Mouse (Mus musculus) intestine, postnatal 0 days (tissue): ENCODE results near the gene Kiz. TPM values are rescaled to one million over a fixed set of nuclear protein-coding genes. Genes with fewer than 3 reads are reported as not detected.

Experiments used
- ATAC-seq: fragments of 200-750 bp; cut with Nextera tagmentation; 2 replicates; pipeline ENCODE4 v1.8.0; 2017; ENCODE audit warnings: mild to moderate bottlenecking, moderate TSS enrichment, moderate library complexity
- H3K27ac ChIP-seq: fragments of 300-500 bp; sonication (generic); 2 replicates; pipeline ENCODE4 v1.5.1; 2014; ENCODE audit warnings: mild to moderate bottlenecking, low read depth, low read length, moderate library complexity
- H3K27me3 ChIP-seq: fragments of 300-500 bp; sonication (generic); replicated peaks from 2 replicates; pipeline ENCODE4 v1.6.1; 2014; ENCODE audit warnings: low read length, mixed read lengths; ENCODE audit not compliant: control insufficient read depth, insufficient read depth
- H3K36me3 ChIP-seq: fragments of 300-500 bp; sonication (generic); 2 replicates; pipeline ENCODE4 v1.6.1; 2014; ENCODE audit warnings: mild to moderate bottlenecking, moderate library complexity; ENCODE audit not compliant: control insufficient read depth, insufficient read depth
- H3K4me1 ChIP-seq: fragments of 300-500 bp; sonication (generic); replicated peaks from 2 replicates; pipeline ENCODE4 v1.6.1; 2014; ENCODE audit warnings: antibody characterized with exemption, low read length, mixed read lengths; ENCODE audit not compliant: control insufficient read depth, insufficient read depth
- H3K4me2 ChIP-seq: fragments of 300-500 bp; sonication (generic); replicated peaks from 2 replicates; pipeline ENCODE4 v1.6.1; 2014; ENCODE audit warnings: low read depth, mild to moderate bottlenecking, moderate library complexity
- H3K4me3 ChIP-seq: fragments of 300-500 bp; sonication (generic); 2 replicates; pipeline ENCODE4 v1.5.1; 2014; ENCODE audit warnings: low read depth, low read length
- H3K9ac ChIP-seq: fragments of 300-500 bp; sonication (generic); 2 replicates; pipeline ENCODE4 v1.6.1; 2014; ENCODE audit warnings: mild to moderate bottlenecking, low read depth, low read length
- H3K9me3 ChIP-seq: fragments of 300-500 bp; sonication (generic); 2 replicates; pipeline ENCODE4 v1.6.1; 2016; ENCODE audit warnings: mixed run types; ENCODE audit not compliant: control insufficient read depth
- CTCF ChIP-seq: sonication (generic); IDR thresholded peaks from 2 replicates; pipeline ENCODE4 v1.5.1; 2016; ENCODE audit warnings: low read depth, mild to moderate bottlenecking, control low read depth, antibody characterized with exemption, moderate library complexity
- WGBS: fragments of 180-500 bp; shearing (Covaris S2); extraction: QIAGEN DNeasy Blood & Tissue Kit; methylation state at CpG from one replicate; pipeline ENCODE4 v1.1.7; 2014; 5-methylcytosine and 5-hydroxymethylcytosine counted together
- polyA plus RNA-seq: library from polyadenylated mRNA; unstranded; fragments of >200 nt; fragmentation: Nextera tagmentation; extraction: Ambion mirVana; gene quantifications from 2 replicates; pipeline ENCODE4 v1.2.1, GENCODE M21; 2015

Gene Kiz
- polyA plus RNA-seq, 1 experiment from 2014 or later: 9.3 TPM

- no peak overlapping the region for H3K4me2 ChIP-seq
- H3K36me3 ChIP-seq: 0 out of 2 replicates have a peak, but pooled peaks cover 4% of the 10 kb centered on the region
- no peak for ATAC-seq
- no peak overlapping the region for H3K9ac ChIP-seq
- no peak overlapping the region for H3K27ac ChIP-seq
- no peaks in the 10 kb centered on the region for H3K27me3 ChIP-seq
- 56% methylated on average over 8 of the region's 8 CpGs for WGBS
- H3K4me3 ChIP-seq: no peak overlapping the region
- no peaks in the 10 kb centered on the region for H3K4me1 ChIP-seq
- H3K9me3 ChIP-seq: no peaks in the 10 kb centered on the region
- TF ChIP-seq CTCF: no peak
These were observed 92.6 kb downstream of the Kiz start for GRCm38 (mm10) chr2:146948223-146948776.

GRCm38 (mm10) chr2:146956366-146956765, 100.7 kb downstream of the Kiz start:
- H3K36me3 ChIP-seq: peaks cover 4% of the 10 kb centered on the region; the same call in 1 of the 2 replicates
- no peak for ATAC-seq

GRCm38 (mm10) chr2:146958398-146958911, 102.8 kb downstream of the Kiz start:
- ATAC-seq: no peak
- Histone ChIP-seq H3K9ac (no peak overlapping the region), H3K4me3 (0 out of 2 replicates have a peak overlapping the region, but pooled peaks have one; percentile 14), H3K4me1 (no peaks in the 10 kb centered on the region), H3K36me3 (no peaks in the 10 kb centered on the region; the same call in 1 of the 2 replicates), H3K27ac (no peak overlapping the region), H3K27me3 (no peaks in the 10 kb centered on the region), H3K9me3 (no peaks in the 10 kb centered on the region), H3K4me2 (peak overlapping the region; percentile 60; the same call in 1 of the 2 replicates)
- WGBS: 29% methylated on average over 11 of the region's 11 CpGs
- no peak for TF ChIP-seq CTCF

More at GRCm38 (mm10) chr2:146956366-146956765, 100.7 kb downstream of the Kiz start:
- Histone ChIP-seq H3K4me1 (no peaks in the 10 kb centered on the region), H3K27ac (no peak overlapping the region), H3K4me2 (no peak overlapping the region), H3K9me3 (no peaks in the 10 kb centered on the region), H3K4me3 (no peak overlapping the region), H3K9ac (no peak overlapping the region), H3K27me3 (no peaks in the 10 kb centered on the region)
- no peak for TF ChIP-seq CTCF
- WGBS: 72% methylated on average over 6 of the region's 6 CpGs

- H3K4me2 ChIP-seq: peak overlapping the region; percentile 60
- no peaks in the 10 kb centered on the region for H3K9me3 ChIP-seq
- H3K4me1 ChIP-seq: no peaks in the 10 kb centered on the region
- H3K4me3 ChIP-seq: peak overlapping the region; percentile 14; the same call in 1 of the 2 replicates
- H3K36me3 ChIP-seq: no peaks in the 10 kb centered on the region; the same call in 1 of the 2 replicates
- no peak overlapping the region for H3K9ac ChIP-seq
- TF ChIP-seq CTCF: peak; percentile 81
- no peak overlapping the region for H3K27ac ChIP-seq
- WGBS: 3% methylated on average over 21 of the region's 21 CpGs
- no peaks in the 10 kb centered on the region for H3K27me3 ChIP-seq
- peak; percentile 57; the same call in 1 of the 2 replicates for ATAC-seq
These were observed 103.5 kb downstream of the Kiz start for GRCm38 (mm10) chr2:146958951-146959821.

DNA sequence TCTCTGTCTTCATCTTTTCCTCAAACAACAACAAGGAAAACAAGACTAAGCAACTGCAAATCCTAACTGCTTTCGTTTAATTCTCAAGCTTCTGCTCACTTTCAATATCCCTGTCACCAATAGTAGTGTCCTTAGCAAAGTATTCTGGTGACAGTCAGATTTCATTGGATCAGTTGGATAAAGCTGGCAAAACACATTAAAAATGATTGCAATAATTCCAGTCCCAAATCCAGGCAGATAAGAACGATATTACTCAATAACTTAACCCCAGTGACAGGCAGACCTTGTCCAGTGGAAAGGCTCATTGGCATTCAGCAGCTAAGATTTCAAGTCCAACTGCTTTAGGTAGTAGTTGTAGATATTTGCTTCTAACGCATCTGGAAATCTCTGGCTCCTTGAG, 119.4 kb downstream of the Kiz start:
- Histone ChIP-seq H3K9ac (no peak overlapping the region), H3K27ac (no peak overlapping the region), H3K4me2 (no peak overlapping the region), H3K27me3 (no peaks in the 10 kb centered on the region), H3K4me1 (no peaks in the 10 kb centered on the region), H3K36me3 (no peaks in the 10 kb centered on the region), H3K9me3 (no peaks in the 10 kb centered on the region), H3K4me3 (no peak overlapping the region)
- no peak for TF ChIP-seq CTCF
- 78% methylated on average over 3 of the region's 3 CpGs for WGBS
- no peak for ATAC-seq

DNA sequence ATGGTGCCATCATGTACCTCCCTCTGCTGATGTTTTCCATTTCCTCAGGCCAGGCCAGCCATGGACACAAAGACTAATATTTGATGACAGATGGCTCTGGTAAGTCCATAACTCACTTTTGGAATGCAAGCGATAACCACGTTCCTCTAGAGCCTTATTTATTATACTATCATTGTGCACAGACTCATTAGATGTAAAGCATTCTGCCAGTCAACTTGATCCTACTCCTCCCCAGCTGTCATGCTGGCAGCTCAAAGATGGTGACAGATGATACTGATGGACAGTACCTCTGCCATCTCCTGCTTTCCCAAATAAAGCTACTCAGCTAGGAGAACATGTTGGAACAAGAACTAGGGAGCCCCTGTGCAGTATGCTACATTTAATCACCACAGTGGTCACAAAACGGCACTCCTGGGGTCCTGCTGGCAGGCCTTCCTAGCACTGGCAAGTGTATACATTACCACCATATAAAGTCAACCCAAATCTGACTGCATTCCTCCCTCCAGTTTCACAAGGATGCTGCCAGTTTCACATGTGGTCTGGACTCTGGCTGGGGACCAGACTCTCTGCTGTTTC, 119.9 kb downstream of the Kiz start:
- no peak overlapping the region for H3K27ac ChIP-seq
- ATAC-seq: no peak
- no peaks in the 10 kb centered on the region for H3K36me3 ChIP-seq
- H3K4me1 ChIP-seq: no peaks in the 10 kb centered on the region
- TF ChIP-seq CTCF: no peak
- H3K27me3 ChIP-seq: no peaks in the 10 kb centered on the region
- 46% methylated on average over 3 of the region's 3 CpGs for WGBS
- no peaks in the 10 kb centered on the region for H3K9me3 ChIP-seq
- no peak overlapping the region for H3K4me2 ChIP-seq
- no peak overlapping the region for H3K9ac ChIP-seq
- H3K4me3 ChIP-seq: no peak overlapping the region
